Mouse (Mus musculus): ENCODE measurements around the gene Lin7a.
"Not testable (repeated sequence)": the region's sequence is repeated elsewhere in the genome, so short reads cannot be mapped to it uniquely, and the experiment has no call there.

The Lin7a gene

DNA sequence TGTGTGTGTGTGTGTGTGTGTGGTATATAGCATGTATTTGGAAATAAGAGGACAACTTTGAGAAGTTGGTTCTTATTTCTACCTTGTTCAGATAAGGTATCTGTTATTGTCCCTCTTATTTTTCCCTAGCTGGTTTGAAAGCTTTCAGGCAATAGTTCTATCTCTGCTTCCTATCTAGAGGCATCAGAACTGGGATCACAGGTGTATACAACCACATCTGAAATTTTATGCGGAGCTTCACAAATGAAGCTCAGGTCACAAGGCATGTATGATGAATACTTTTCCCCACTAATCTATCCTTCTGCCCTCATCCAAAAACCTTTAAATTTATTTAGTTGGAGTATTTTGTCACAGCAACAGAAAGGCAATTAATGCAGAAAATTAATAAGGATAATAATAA is 33.8 kb upstream of the Lin7a start:
- no peak for DNase-seq

DNA sequence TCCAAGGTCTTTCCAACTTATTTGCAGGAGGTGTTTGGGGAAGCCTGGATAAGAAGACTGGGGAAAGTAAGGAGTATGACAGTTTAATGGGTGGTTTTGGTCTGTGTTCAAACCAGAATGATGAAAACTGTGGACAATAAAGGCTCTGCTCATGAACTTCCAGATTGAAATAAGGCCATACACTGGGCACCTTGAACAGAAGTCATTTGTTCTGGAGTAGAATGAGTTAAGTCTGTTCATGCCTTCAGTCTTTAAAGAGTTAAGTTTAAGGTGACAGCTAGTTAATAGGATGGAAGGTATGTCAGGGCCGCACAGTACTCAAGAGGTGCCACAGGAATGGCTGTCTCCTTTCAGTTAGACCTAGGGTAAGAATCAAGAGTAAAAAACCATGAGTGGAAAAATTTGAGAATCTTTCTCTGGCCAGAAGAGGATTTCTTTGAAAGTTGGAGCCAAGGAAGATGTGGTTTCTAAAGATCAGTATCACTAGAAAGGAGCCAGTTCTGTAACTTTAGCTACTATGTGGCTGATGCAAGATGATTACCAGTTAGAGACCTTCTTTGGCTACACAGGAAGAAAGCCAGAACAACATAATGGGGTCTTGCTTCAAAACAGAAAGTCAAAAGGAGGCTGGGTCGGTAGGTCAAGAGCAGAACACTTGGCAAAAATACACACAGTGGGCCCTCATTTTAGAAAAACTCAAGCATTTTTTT is 33.2 kb upstream of the Lin7a start:
- DNase-seq: no peak

DNA sequence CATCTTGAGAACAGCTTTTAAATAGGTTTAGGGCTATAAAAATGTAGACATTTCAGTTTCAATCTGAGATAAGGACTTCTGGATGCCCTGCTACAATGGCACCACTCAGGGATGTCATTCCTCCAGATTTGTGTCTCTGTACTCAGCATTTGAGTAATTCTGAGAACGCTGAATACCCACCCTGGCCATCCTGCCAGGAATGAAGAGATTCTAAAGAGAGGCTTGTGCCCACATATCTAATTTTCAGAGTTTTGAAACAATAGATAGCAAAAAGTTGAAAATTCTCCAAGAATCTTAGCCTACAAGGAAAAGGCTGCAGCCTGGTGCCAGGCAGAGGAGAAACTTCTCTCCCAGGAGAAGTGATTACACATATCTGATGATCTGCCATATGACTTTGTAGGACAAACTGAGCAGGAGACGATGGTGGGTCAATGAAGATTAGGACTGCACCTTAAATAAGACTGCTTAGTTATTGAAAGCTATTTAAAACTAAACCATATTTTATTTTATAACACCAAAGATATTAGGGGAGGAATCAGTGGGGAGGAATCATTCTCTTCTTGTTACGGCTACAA is 32.5 kb upstream of the Lin7a start:
- no peak for DNase-seq

DNA sequence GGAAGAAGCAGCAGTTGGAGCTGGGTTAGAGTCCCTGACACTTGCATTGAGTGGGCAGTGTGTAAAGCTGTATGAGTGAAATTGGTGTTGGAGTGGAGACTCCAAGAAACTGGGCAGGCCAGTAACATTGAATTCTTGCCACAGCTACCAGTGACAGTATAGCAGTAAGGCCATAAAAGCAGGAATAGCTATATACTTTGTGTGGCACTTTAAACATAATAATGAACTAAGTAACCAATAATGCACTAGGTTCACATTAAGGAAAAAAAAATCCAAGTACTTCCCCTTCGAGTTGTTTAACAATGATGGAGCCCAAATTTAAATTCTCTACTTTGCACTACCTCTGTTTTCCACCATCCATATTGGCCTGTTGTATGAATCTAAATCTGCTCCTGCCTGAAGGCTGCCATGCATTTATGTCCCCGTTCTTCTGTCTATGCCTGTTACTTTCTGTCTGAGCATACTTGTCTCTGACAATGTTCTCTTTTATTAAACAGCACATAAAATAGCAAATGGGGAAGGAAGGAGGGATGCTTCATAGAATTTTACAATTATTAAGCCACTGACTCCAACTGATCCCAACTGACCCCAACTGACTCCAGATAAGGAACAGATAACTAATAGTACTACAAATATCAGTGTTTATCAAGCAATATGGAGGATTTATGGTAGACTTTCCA is 31.7 kb upstream of the Lin7a start:
- DNase-seq: no peak

DNA sequence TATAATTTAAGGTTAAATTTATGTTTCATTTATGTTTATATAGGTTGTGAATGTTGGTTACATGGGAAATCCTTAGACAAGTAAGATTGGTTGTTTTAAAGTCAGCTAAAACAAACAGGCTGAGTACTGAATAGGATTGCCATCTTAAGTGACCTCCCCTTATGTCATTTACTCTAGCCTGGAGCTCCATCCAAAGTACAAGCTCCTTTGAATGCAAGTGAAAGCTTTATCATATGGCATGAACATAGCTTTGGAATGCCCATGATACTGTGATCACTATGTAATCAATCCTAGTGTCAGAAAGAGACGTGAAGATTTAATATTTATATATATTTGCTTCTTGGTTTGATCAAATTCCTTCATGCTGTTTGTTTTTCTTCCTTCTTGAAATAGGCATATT is 31.0 kb upstream of the Lin7a start:
- no peak for DNase-seq

DNA sequence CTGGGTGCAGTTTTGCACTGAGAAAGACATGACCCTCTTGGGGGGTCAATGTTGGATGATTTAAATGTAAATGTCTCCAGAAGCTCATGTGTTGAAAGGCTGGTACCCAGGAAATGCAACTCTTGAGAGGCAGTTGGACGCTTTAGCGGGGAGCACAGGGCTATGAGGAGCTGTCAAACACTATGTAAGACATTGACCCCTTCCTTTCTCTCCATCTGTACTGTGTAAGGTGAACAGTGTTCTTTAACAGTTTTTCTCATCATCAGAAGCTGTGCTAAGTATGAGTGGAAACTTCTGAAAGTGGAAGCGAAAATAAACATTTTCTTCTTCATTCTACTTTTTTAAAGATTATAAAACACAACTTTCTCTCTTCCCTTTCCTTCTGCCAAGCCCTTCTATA is 30.5 kb upstream of the Lin7a start:
- no peak for DNase-seq

DNA sequence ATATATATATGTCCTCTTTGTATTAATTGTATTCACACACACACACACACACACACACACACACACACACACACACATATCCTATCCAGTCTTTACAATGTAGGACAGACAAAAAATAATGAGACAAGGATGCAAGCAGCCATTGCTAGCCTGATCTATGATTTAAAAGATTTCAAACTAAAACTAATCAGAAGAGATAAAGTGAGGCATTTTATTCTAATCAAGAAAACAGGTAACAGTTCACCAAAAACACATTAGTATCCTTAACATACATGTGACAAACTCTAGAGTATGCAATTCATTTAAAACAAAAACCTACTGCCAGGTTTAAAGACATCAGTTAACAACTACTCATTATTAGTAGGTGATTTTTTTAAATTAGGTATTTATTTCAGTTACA is 30.1 kb upstream of the Lin7a start:
- no peak for DNase-seq

DNA sequence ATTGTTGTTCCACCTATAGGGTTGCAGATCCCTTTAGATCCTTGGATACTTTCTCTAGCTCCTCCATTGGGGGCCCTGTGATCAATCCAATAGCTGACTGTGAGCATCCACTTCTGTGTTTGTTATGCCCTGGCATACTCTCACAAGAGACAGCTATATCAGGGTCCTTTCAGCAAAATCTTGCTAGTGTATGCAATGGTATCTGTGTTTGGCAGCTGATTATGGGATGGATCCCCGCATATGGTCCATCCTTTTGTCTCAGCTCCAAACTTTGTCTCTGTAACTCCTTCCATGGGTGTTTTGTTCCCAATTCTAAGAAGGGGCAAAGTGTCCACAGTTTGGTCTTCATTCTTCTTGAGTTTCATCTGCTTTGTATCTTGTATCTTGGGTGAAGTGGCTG is 29.5 kb upstream of the Lin7a start:
- DNase-seq: not testable (repeated sequence)

DNA sequence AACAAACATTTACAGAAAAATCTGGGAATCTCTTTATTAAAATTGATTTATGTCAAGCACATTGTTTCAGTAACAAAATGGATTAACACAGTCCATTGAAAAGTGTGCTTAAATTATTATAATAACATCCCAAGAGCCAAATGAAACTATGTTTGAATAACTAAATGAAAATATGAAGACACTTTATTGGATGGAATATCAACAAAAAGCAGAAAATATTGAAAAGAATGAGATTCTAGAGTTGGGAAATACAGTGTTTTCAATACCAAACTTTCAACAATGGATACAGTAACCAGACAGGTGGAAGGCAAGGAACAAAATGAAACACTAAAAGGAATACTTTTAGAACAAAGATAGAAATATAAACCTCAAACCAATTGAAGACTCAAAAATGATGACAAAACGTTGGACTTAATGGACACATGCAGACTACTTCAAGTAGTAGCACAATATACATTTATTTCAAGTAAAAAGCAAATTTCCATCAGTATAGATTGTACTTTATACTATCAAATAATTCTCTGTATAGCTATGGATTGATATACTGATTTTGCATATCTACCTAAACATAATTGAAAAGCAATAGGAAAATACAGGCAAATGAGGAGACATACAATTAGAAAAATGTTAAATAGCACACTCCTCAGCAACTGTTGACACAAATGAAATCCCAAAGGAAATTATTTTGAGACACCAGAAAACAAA is 28.6 kb upstream of the Lin7a start:
- DNase-seq: no peak

DNA sequence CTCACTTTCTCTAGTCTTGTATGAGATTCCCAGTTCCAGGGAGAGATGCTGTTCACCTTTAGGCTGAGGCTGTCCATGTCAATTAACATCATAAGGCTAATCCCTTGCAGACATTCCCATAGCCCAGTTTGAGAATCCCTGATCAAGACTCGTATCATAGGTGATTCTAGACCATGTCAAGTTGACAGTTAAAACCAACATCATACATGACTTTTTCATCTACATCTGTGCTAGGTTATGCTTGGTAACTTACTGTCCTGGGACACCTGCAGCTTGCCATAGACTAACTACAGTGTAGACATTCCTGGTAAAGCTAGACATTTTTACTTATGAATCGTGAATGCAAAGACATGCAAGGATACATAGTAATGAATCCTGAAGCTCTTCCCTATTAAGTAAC is 27.3 kb upstream of the Lin7a start:
- DNase-seq: no peak

DNA sequence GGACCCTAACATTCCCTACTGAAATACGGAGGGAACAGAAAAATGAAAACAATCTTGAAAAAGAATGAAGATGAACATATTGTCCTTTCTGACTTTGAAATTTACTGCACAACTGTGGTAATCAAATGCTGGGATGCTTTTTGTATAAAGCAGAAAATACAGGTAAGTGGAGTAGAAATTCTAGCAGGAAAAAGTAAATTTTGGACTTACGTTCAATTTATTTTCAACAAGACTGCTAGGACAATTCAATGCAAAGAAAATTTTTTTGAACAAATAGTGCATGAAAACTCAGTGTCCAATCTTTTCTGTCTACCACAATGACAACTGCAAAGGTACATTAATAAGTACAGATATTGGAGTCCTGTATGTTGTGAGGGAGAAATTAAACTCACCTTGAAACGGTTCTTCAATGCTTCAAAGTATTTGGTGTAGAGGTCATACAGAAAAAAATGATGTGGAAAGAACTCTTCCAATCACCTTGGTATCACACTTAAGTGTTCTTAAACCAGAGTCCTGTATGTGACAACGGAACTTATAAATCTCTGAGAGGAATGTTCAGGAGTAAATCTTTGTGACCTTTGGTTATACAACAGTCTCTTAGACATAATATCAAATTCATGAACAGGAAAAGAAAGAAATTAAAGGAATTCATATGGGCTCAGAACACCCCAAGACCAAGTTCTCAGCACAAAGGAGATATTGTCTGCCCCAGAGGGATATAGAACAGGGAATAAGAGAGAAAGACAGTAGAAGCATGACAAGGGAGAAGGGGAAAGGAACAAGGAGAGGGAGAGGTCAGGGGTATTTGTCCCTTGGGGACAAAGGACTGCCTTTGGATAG is 26.6 kb upstream of the Lin7a start:
- DNase-seq: no peak

DNA sequence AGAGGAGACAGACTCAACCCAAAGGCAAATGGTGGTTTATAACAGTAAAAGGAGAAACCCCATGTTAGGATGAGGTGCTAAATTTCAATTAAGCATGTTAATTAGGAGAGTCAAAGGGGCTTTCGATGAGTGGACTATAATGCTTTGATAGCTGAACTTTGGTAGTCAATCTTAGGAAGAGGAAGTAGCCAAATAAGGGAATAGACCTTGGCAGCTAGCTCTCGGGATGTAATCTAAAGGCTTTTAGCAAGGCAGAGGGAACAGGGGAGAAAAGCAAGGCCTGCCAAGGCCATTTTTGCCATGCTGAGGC is 26.0 kb upstream of the Lin7a start:
- DNase-seq: no peak

DNA sequence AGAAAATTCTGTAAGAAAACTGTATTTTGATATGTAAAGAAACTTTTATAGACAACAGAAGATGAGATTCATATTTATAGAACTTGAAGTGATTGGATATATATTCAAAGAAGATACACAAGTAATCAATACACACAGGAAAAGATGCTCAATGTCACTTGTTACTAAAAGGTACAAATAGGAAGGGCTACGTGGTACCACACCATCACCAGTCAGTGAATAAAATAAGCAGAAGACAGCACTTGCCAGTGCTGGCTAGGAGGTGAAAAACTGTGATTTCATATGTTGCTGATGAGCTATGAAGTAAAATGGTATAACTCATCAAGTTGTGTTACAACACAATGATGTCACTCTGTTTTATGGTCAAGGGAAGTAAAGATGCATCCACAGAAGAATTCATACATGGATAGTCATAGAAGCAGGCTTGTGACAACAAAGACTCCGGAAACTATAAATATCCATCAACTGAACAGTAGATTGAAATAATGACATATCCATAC is 25.5 kb upstream of the Lin7a start:
- no peak for DNase-seq

DNA sequence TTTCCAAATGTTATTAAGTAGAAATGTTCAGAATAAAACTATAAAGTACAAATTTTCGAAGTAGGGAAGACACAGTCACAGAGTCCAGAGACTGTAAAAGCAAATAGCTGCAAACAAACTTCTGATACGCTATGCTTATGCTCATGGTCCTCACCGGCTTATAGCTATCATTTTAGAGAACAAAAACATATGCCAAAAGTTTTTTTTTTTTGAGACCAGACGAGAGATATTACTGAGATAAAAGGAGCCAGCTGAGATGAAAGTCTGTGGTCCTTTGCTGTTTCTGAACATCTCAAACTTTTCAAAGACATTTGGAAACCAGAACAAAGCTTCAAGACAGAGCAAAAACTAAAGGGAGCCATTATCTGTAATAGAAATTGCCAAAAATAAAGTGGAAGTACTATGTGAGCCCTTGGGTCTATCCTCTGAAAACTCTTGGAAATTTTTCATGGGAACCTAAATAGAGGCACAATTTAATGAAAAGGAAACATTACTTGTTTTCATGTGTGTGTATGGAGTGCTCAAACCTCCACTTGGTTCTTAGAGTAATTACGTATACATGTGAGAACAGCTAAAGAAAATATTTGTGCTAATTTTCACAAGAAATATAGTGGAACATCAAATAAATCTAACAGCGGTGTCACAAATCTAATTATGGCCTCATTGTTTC is 24.4 kb upstream of the Lin7a start:
- DNase-seq: no peak

DNA sequence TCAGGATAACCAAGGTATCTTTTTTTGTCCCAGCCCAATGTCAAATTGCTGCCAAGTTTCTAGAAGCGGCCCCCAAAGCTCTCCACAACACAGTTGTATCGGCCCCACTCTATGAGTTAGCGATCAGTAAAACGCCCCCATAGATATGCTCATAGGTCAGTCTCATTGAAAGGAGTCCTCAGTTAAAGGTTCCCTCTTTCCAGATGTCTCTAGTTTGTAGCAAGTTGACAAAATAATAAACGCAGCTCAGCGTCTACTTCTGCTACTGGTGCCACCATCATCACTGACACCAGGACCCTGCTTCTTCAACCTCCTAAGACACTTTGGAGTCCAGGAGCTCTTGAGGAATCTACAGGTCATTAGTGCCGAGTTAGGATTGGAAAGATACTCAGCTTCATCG is 23.0 kb upstream of the Lin7a start:
- no peak for DNase-seq

DNA sequence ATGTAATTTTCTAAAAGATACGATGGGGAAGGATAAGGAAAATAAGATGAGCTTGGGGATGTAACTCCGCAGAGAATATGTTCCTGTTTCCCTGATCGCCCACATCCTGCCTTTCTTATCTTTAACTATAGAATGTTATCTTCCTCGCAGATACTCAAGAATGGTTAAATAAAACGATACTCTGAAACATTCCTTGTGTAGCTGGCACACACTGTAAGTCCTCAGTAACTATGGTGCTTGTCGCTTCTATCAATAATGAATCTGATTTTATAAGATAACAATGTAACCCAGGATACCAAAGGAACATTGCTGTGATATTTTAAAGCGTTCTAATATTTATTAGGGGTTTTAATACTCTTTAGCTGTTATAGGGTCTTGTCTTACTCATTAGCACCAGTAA is 22.4 kb upstream of the Lin7a start:
- no peak for DNase-seq

DNA sequence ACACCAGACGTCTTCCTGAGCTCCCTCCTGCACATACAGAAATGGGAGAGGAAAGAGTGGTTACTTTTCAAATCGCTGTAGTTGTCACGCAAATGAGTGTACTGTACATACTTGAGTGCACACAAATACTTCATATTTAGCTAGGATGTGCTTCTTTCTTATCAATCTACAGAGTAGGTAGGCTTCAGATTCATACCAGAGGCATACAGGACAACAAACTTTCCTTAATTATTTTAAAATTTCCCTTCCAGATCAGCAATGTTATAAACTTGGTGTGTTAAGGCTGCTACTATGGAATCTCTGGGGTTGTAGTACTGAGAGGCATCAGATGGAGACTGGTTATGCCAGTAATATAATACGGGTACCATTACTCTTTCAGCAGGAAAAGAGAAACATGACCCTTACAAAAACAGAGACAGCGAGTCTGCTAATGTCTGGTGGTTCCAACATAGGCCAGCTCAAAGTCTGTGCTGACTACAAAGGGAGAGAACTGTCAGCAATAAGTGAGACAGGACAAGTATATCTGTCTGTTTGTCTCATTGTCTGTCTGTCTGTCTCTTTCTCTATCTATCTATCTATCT is 21.8 kb upstream of the Lin7a start:
- DNase-seq: no peak

DNA sequence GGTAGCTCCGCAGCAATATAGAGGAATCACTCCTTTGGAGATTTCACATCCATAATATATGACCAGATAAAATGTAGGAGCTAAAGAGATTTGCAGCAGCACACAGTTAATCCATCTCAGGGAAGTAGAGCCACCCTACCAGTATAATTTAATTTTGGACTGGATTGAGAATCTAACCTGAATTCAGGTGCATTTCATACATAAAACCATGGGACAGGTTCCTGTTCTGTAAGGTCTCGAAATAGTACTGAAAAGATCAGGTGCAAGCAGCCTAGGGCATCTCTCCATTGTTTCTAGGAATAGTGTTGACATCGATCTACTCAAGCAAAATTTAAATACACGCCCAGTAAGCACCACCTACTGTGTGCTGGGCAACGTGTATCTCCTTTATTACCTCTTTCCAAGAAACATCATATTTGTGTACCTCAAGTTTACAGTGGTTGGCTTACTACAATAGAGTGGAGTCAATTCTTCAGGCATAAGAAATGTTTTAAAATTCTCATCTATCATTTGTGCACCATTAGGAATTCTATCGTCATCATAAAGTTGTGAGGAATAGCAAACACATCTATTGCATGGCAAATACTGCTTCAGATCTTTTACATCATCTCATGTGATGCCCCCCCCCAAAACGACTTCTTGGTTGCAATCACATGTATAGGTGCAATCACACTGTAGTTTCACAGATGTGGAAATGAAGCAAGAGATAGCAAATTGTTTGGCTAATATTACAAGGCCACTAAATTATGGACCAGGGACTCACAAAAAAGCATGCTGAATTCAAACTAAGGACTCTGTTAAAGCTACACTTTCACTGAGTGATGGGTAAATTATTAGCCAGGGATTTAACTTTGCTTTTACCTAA is 20.9 kb upstream of the Lin7a start:
- no peak for DNase-seq

DNA sequence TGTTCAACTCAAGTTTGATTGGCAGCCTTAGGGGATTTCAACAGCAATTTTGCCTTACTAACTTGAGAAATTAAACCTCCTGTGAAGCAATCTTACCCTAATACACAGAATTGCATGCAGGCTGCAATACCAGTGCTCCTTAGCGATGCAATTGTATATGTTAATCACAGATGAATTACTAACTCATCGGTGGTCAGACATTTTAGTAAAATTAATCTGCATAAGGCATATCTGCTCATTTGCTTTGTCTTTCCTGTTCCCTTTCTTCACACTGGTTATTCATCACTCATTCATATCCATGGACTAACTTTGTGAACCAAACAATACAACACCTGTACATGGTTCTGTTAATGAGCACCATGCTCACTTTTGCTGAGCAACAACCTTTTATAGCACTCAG is 20.2 kb upstream of the Lin7a start:
- no peak for DNase-seq

DNA sequence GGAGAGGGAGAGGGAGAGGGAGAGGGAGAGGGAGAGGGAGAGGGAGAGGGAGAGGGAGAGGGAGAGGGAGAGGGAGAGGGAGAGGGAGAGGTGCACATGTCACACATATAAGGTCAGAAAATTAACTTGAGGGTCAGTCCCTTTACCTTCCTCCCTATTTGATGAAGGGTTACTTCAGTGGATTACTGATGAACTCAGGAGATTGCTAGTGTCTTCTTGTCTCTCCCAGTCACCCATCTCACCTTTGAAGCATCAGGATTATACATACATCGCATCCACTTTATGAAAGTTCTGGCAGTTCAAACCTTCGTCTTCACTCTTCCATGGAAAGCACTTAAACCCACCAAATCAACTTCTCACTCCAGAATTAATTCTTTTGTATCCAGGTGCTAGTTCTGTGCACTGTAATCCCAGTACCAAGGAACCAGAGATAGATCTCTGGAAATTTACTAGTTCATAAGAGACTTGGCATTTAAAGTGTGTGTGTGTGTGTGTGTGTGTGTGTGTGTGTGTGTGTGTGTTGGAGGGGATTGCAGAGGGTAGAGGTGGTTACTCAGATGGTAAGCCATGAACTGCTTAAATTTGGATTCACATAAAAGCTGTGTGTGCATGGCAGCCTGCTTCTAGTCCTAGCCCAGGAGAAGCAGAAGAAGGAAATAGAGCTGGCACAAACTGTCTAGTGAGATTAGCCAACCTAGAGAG is 19.5 kb upstream of the Lin7a start:
- no peak for DNase-seq

DNA sequence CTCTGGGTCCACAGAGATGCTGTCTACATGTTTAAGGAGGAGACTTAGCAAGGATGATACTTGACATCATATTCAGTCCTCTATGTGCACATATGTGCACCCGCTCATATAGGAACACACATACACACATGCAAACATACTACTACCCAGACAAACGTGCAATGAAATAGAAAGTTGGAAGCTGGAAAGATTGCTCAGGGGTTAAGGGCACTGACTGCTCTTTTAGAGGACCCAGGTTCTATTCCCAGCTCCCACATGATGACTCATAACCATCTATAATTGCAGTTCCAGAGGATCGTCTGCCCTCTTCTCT is 19.0 kb upstream of the Lin7a start:
- no peak for DNase-seq

All from cerebellum, adult 9-10 months (tissue).